Mouse (Mus musculus): ENCODE results near the gene Slc17a4. TPM values are rescaled to one million over a fixed set of nuclear protein-coding genes. Genes with fewer than 3 reads are reported as not detected.
A peak's percentile ranks its signal among the peaks of the same experiment; 100 is the strongest.

Slc17a4 gene
- total RNA-seq, 2 experiments from 2014 or later: not detected

DNA sequence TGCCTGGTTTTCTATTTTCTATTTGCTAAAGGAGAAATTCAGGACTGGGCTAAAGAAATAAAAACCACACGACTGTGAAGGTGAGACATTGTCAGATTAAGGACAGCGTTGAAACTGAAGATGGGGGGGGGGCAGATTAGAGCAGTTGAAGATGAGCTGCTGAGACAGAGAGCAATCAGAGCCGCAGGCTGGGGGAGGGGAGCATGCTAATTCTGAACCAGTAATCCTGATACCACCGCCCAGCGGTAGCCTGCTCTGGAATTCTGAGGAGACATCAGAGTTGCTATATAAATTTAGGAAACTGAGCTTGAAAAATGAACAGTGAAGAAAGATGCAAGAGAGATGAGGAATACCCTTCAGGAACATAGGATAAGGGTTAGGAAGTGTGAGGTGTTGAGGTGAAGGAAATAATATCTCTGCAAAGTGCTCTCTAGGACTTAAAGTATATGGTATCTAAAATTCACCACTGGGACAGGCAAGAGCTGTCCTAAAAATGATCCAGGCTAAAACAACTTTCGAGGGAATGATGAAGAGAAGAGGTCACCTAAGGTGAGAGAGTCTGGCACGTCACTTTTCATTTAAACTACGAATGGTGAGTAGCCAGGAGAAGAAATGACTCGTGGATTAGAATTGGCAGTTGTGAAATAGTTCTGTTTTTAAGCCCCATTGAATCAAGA lies 22.1 kb downstream of the Slc17a4 start:
- no peak for DNase-seq

DNA sequence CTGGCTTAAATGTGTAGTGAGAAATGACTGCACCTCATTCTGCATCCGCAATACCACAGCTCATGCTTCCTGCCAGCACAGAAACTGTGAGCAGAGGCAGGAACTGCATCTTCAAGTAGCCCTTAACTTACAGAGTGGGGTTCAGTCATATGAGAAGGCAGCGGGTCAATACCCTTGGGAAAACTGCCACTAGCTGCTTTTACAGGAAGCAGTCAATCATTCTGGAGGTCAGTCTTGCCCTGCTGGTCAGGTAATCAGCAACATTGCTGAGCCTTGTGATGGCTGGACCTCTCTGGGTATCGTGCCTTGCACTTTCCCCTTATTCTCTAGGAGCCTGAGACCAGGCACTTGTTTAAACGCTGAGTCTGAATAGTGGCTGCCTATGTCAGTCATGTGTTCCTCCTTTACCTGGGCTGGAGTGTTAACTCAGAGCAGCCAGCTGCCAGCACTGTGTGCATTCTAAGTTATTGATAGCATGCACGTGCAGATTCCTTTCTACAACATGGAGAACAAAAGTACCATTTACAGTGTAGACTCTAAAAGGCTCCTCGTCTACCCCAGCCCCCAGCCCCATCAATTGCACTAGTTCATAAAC lies 25.7 kb downstream of the Slc17a4 start:
- no peak for DNase-seq

DNA sequence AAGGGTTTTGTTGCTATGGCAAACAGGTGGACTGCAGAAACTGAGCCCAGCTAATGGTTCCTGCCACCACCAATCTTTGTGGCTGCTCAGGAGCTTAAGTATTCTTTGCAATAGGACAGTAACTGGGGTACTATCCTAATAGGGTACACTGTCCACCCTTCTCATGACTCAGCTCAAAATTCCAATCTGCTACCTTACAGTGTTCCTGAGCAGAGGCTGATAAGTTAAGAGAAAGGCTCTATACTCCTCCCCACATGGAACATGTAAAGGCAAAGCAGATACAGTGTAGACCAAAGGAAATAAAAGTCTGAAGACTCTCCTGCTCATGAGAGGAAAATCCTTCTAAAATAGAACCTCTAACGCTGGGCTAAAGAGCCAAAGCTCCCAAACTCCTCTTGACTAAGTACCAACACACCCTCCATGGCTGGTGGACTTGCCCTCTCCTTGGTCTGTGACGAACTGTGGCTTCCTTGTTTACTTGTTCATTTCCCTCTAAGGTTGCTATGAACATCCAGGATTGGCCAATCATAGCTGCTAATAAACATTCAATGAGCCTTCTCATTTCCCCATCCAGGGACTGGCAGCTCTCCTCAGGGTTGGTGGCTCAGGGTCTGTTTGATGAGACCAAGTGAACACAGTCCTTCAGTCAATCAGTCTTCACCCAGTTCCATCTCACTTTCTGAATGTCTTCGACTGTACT lies 27.6 kb downstream of the Slc17a4 start:
- no peak for DNase-seq

GRCm38 (mm10) chr13:23885540-23885939 lies 29.3 kb downstream of the Slc17a4 start:
- peak; percentile 23 for DNase-seq

GRCm38 (mm10) chr13:23879636-23880035 lies 35.2 kb downstream of the Slc17a4 start:
- DNase-seq: no peak

DNA sequence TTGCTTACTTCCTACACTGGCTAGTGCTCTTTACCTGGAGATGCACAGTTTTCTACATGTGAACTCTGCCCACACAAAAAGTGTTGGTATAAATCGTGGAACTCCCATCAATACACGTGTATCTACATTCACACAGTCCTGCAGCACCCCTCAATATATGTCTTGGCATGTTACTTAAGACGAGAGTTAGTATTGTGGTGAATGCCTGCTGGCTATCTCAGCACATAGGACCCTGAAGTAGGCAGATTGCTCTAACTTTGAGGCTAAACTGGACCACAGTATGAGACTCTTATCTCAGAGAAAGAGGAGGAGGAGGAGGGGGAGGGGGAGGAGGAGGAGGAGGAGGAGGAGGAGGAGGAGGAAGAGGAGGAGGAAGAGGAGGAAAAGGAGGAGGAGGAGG lies 35.7 kb downstream of the Slc17a4 start:
- DNase-seq: no peak

- no peak for DNase-seq
Observed at GRCm38 (mm10) chr13:23873141-23873540, 41.7 kb downstream of the Slc17a4 start.

- no peak for DNase-seq
Observed at GRCm38 (mm10) chr13:23869996-23870395, 44.8 kb downstream of the Slc17a4 start.

DNA sequence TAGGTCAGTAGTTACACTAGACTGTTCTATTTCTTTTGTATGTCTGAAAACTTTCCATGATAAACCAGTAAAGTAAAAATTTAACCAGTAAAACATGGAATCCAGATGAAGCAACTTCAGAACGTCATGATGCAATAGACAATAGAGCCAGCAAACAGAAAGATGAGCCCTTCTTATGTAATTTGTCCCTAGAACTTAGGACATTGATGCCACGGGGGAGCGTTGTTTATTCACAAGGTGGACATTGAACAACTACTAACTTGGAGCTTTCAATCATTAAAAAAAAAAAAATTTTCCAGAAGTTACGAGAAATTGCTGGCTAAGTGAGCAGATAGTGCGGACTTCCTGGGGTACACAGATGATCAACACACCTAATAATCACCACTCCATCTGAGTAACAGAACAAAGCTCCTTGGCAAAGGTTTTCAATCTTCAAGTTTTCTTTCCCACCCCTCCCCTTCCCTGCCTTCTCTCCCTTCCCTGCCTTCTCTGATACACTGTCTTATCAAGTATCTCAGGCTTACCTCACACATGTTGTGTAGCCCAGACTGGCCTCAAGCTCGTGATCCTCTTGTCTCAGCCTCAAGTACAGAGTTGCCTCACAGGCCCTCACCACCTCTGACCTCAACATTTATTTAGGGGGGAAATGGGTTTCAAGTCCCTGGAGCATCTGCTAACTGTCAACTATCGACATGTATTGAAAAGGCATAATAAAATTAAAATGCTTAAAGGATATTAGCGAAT lies 45.8 kb downstream of the Slc17a4 start:
- no peak for DNase-seq

DNA sequence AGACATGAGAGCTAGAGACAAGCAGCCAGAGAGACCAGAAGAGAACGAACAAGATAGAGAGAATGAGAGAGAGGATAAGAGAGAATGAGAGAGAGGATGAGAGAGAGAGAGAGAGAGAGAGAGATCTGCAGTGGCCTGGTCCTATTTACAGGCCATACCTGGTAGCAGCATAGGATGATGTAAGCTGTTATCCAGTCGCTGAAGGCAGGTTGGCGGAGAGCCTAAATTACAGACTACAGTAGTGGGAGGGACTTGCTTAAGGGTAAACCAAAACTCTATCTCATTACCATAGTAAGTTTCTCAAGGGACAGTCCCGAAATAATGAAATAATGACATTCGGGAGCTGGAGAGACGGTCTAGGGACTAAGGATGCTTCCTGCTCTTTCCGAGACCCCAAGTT lies 47.4 kb downstream of the Slc17a4 start, which contains the start of gene Slc17a1:
Gene Slc17a1 (plus strand): TSS at position 346 of the 400 bp plus-strand sequence.
- DNase-seq: no peak

GRCm38 (mm10) chr13:23867000-23867399 lies 47.8 kb downstream of the Slc17a4 start:
- no peak for DNase-seq

DNA sequence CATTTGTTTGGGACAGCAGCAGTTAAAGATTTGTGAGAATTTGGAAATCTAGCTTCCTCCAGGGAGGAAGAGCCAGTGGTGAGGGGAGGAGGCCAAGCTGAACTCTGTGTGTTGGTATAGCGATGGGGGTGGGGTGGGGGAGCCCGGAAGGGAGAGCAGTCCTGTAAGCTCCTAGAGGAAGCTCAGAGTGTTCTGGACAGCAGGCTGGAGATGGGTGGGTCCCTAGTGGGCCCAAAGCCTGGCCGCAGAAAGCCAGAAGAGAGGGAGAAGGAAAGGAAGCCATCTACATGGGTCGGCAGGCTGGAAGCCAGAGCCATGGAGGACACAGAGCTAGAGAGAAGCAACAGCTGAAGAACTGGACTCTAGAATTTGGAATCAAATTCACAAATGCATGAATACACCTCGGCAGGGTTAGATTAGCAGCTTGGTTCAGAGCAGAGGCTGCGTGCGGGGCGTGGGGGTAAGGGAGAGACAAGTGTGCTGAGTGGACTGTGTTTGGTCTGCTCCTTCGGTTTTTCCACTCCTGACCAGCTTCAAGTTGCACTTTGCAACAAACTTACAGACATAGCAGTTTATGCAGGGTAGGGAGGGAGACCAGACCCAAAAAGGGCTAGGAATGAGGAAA lies 48.6 kb downstream of the Slc17a4 start:
- DNase-seq: peak; percentile 19

GRCm38 (mm10) chr13:23864711-23865110 lies 50.1 kb downstream of the Slc17a4 start:
- peak; percentile 35 for DNase-seq

DNA sequence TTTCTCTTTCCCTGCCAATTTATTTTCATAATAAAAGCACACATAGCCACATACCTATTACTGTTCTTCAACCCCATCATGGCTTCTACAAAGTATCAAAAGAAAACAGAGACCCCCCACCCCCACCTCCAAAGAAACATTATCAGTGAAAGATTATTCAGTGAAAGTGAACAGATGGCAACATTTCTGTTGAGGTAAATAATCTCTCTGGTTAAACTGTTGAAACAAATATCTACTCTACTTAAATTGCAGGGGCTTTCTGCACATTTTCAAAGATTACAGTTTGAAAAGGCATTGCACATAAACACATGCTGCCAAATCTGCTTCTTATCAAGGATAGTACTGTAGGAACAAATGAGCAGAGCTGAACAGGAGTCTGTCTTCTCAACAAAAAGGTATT lies 53.0 kb downstream of the Slc17a4 start:
- DNase-seq: no peak

- DNase-seq: no peak
Observed at GRCm38 (mm10) chr13:23856401-23856800, 58.4 kb downstream of the Slc17a4 start.

- DNase-seq: no peak
Observed at GRCm38 (mm10) chr13:23849299-23849698, 65.5 kb downstream of the Slc17a4 start.

Small RNA genes lying within 50 kb of the gene (microRNA-seq; reads per million reads assigned to microRNA genes)
- 0 reads per million in 2 experiments for gene Gm44344

Other genes with a start within 250 kb of the Slc17a4 start
- 10 to 100 TPM; 11.4 to 11.7 TPM for gene Hist1h2ac, start 231.1 kb downstream of the Slc17a4 start, total RNA-seq (2021)
- gene Hist1h2bc, start 230.8 kb downstream of the Slc17a4 start, total RNA-seq (2021): 10 to 100 TPM; 44.8 to 56.0 TPM
- gene Hist1h1t, start 219.2 kb downstream of the Slc17a4 start, total RNA-seq (2021): 1 to 10 TPM; 1.6 to 1.8 TPM
- gene Hist1h4c, start 216.6 kb downstream of the Slc17a4 start, total RNA-seq (2021): 100 to 1,000 TPM; 167 to 175 TPM
- gene Hfe, start 204.2 kb downstream of the Slc17a4 start, total RNA-seq (2021): 10 to 100 TPM; 19.7 to 21.0 TPM
- 100 to 1,000 TPM; 472 to 511 TPM for gene Hist1h1c, start 176.2 kb downstream of the Slc17a4 start, total RNA-seq (2021)
- 100 to 1,000 TPM; 252 to 264 TPM for gene Hist1h3c, start 169.4 kb downstream of the Slc17a4 start, total RNA-seq (2021)
- 100 to 1,000 TPM; 281 to 294 TPM for gene Hist1h2bb, start 168.3 kb downstream of the Slc17a4 start, total RNA-seq (2021)
- 100 to 1,000 TPM; 424 to 425 TPM for gene Hist1h2ab, start 163.9 kb downstream of the Slc17a4 start, total RNA-seq (2021)
- 100 to 1,000 TPM; 568 to 625 TPM for gene Hist1h3b, start 162.7 kb downstream of the Slc17a4 start, total RNA-seq (2021)
- gene Hist1h4b, start 158.0 kb downstream of the Slc17a4 start, total RNA-seq (2021): 100 to 1,000 TPM; 312 to 320 TPM
- gene Hist1h4a, start 153.8 kb downstream of the Slc17a4 start, total RNA-seq (2021): 100 to 1,000 TPM; 433 to 442 TPM
- gene Hist1h3a, start 152.6 kb downstream of the Slc17a4 start, total RNA-seq (2021): 100 to 1,000 TPM; 440 to 473 TPM
- 100 to 1,000 TPM; 219 to 236 TPM for gene Hist1h1a, start 151.3 kb downstream of the Slc17a4 start, total RNA-seq (2021)
- gene Trim38, start 145.1 kb downstream of the Slc17a4 start, total RNA-seq (2021): not detected
- not detected for gene Slc17a2, start 108.0 kb downstream of the Slc17a4 start, total RNA-seq (2021)
- not detected for gene Slc17a3, start 75.6 kb downstream of the Slc17a4 start, total RNA-seq (2021)
- gene Slc17a1, start 47.3 kb downstream of the Slc17a4 start, total RNA-seq (2021): not detected
- not detected for gene Hist1h2ba, start 19.1 kb upstream of the Slc17a4 start, total RNA-seq (2021)
- gene Hist1h2aa, start 19.5 kb upstream of the Slc17a4 start, total RNA-seq (2021): not detected
- not detected for gene Scgn, start 76.2 kb upstream of the Slc17a4 start, total RNA-seq (2021)

All from heart, postnatal 4 days (tissue).